Mouse (Mus musculus) cortical plate, adult 2 months (tissue): ENCODE measurements at regions not wholly inside any gene's neighbourhood (a gene's known extent, or its start where the extent isn't known, plus 50 kb on each side); places are given as distances from the start of the nearest gene placed in this dataset.

ENCODE experiments used
- H3K27ac ChIP-seq: fragments of 200-500 bp; 2 replicates; pipeline ENCODE4 v1.5.1; 2012; ENCODE audit warnings: low read length, control low read depth, inconsistent platforms; ENCODE audit not compliant: insufficient read depth
- H3K4me1 ChIP-seq: fragments of 200-500 bp; 2 replicates; pipeline ENCODE4 v1.6.1; 2011; ENCODE audit warnings: low read length; ENCODE audit not compliant: control insufficient read depth, insufficient read depth
- H3K4me3 ChIP-seq: fragments of 200-500 bp; 2 replicates; pipeline ENCODE4 v1.5.1; 2011; ENCODE audit warnings: mild to moderate bottlenecking, low read length, control low read depth; ENCODE audit not compliant: insufficient read depth
- CTCF ChIP-seq: fragments of 200-500 bp; IDR thresholded peaks from 2 replicates; pipeline ENCODE4 v1.5.1; 2011; ENCODE audit warnings: mild to moderate bottlenecking, control low read depth, low read length; ENCODE audit not compliant: insufficient read depth; ENCODE audit errors: extremely low read depth
- POLR2A ChIP-seq: fragments of 200-500 bp; IDR thresholded peaks from 2 replicates; pipeline ENCODE4 v1.6.1; 2011; ENCODE audit warnings: mild to moderate bottlenecking, low read length, control low read depth; ENCODE audit not compliant: insufficient read depth; ENCODE audit errors: extremely low read depth

DNA sequence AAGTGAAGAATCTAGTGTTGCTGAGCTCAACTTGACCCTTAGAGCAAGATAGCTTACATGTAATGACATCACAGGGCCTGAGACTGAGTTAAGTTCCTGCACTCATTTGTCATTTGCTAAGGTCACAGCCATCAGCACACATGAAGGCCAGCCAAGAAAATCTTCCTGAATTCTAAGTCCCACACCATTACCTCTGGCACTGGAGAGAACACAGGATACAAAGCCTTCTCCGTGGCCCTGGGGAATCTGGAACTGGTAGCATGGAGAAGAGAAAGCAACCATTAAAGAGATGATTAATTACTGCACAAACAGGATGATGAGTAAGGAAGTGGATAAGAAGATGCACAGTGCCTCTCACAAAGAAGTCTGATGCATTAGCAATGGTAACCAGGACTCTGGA is 232.0 kb downstream of the Wdr72 start:
- no peaks in the 10 kb centered on the region for H3K4me1 ChIP-seq
- no peak overlapping the region for H3K27ac ChIP-seq
- H3K4me3 ChIP-seq, result no peak overlapping the region
- no peak for TF ChIP-seq POLR2A
- no peak for TF ChIP-seq CTCF

- Histone ChIP-seq H3K27ac (no peak overlapping the region), H3K4me3 (no peak overlapping the region), H3K4me1 (no peaks in the 10 kb centered on the region)
- TF ChIP-seq POLR2A, result no peak
- TF ChIP-seq CTCF, result no peak
These were observed 234.9 kb downstream of the Wdr72 start for GRCm38 (mm10) chr9:74345027-74345426.

GRCm38 (mm10) chr9:74348776-74349175 is 238.6 kb downstream of the Wdr72 start:
- H3K4me3 ChIP-seq, result no peak overlapping the region
- H3K27ac ChIP-seq, result no peak overlapping the region
- H3K4me1 ChIP-seq, result no peaks in the 10 kb centered on the region
- TF ChIP-seq CTCF (no peak), POLR2A (no peak)

DNA sequence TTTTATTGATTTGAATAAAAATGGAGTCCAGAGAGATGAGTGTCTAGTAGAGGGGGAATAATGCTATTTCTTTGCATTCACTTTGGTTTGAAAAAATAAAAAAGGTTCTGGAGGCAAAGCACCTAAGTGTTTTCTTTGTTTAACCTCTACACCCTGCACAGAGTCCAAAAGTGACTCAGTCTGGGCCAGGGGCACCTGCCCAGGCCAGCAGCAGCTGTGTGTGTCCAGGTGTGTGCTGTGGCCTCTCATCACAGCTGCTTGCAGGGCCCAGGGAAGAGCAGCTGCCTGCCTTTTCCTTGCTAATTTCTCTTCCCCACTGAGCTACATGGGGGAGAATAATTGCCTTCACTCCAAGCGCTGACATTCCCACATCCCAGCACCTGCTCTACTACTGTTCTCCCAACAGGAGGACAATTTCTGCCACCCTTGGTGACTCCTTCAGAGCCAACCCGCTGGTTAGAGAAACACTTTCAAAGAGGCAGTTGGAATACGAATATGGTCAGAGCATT is 255.8 kb downstream of the Wdr72 start:
- TF ChIP-seq CTCF, result no peak
- TF ChIP-seq POLR2A, result no peak

GRCm38 (mm10) chr9:74376191-74376590 is 266.0 kb downstream of the Wdr72 start:
- H3K4me1 ChIP-seq, result no peaks in the 10 kb centered on the region

More for the DNA sequence above, 255.8 kb downstream of the Wdr72 start:
- Histone ChIP-seq H3K4me1 (no peaks in the 10 kb centered on the region), H3K4me3 (no peak overlapping the region), H3K27ac (no peak overlapping the region)

GRCm38 (mm10) chr9:74377204-74377603 is 267.0 kb downstream of the Wdr72 start:
- no peak for TF ChIP-seq POLR2A
- no peak for TF ChIP-seq CTCF
- Histone ChIP-seq H3K4me3 (no peak overlapping the region), H3K27ac (no peak overlapping the region), H3K4me1 (no peaks in the 10 kb centered on the region)

More at GRCm38 (mm10) chr9:74376191-74376590, 266.0 kb downstream of the Wdr72 start:
- Histone ChIP-seq H3K27ac (no peak overlapping the region), H3K4me3 (no peak overlapping the region)
- TF ChIP-seq CTCF, result no peak
- no peak for TF ChIP-seq POLR2A

DNA sequence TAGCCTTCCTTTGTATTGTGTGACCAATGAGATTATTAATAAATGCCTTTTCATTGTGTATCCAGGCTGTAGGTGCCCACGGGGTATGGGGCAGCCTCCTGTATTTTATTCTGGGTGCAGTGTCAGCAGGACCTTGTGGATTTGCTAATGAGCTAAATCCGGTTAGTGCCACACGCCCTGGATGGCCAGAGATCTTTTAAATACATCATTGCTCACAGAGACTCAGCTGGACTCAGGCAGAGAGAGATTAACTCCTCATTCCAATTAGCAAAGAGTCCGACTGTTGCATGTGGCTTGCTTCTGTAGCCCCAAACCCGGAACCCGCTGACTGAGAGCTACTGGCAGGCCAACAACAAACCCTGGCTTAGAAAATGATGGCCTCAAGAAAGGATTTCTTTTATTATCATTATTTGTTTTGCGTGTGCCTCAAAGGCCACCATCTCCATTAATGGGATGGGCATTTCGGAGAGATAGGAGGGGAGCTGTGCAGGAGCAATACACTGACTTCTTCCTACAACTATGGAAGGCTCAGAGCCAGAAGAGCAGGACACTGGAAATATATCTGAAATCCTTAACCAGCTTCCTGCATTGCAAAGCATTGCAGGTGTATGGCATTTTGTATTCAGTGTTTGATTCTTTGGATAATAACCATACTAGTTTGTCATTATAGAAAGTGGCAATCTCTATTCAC is 274.2 kb downstream of the Wdr72 start:
- Histone ChIP-seq H3K4me3 (no peak overlapping the region), H3K27ac (no peak overlapping the region), H3K4me1 (no peaks in the 10 kb centered on the region)
- TF ChIP-seq CTCF (no peak), POLR2A (no peak)

- Histone ChIP-seq H3K27ac (no peak overlapping the region), H3K4me3 (no peak overlapping the region)
These were observed 315.4 kb downstream of the Wdr72 start for GRCm38 (mm10) chr9:74425594-74425993.

GRCm38 (mm10) chr9:74449981-74450380 is 339.8 kb downstream of the Wdr72 start:
- H3K27ac ChIP-seq, result no peak overlapping the region
- H3K4me1 ChIP-seq, result no peaks in the 10 kb centered on the region
- no peak overlapping the region for H3K4me3 ChIP-seq
- TF ChIP-seq CTCF (no peak), POLR2A (no peak)

More at GRCm38 (mm10) chr9:74425594-74425993, 315.4 kb downstream of the Wdr72 start:
- TF ChIP-seq CTCF (no peak), POLR2A (no peak)
- no peaks in the 10 kb centered on the region for H3K4me1 ChIP-seq

GRCm38 (mm10) chr9:74461084-74461483 is 350.9 kb downstream of the Wdr72 start:
- no peaks in the 10 kb centered on the region for H3K4me1 ChIP-seq
- no peak overlapping the region for H3K4me3 ChIP-seq
- TF ChIP-seq POLR2A (no peak), CTCF (no peak)
- no peak overlapping the region for H3K27ac ChIP-seq

GRCm38 (mm10) chr9:74476830-74477229 is 366.7 kb downstream of the Wdr72 start:
- Histone ChIP-seq H3K4me1 (no peaks in the 10 kb centered on the region), H3K4me3 (no peak overlapping the region), H3K27ac (no peak overlapping the region)
- TF ChIP-seq CTCF (no peak), POLR2A (no peak)
